Mouse (Mus musculus) neural tube, embryonic 10.5 days (tissue): Measurements from ENCODE around the gene Galnt12.

Experiments
- DNase-seq: peaks from one replicate; pipeline ENCODE4 v3.0.0-alpha.2; 2017; ENCODE audit warnings: low spot score; ENCODE audit errors: extremely low spot score

The Galnt12 gene

GRCm38 (mm10) chr4:47093647-47094046 is 1.9 kb downstream of the Galnt12 start:
- DNase-seq = peak; percentile 40

- DNase-seq = no peak
Measured at GRCm38 (mm10) chr4:47103561-47103960, 11.9 kb downstream of the Galnt12 start.

GRCm38 (mm10) chr4:47111885-47112284 is 20.2 kb downstream of the Galnt12 start:
- no peak for DNase-seq

- DNase-seq = no peak
Measured at GRCm38 (mm10) chr4:47112560-47112959, 20.9 kb downstream of the Galnt12 start.

- DNase-seq = peak; percentile 65
Measured at GRCm38 (mm10) chr4:47122051-47122706, 30.5 kb downstream of the Galnt12 start.

GRCm38 (mm10) chr4:47124140-47124711 is 32.5 kb downstream of the Galnt12 start:
- DNase-seq = no peak

GRCm38 (mm10) chr4:47128515-47128914 is 36.8 kb downstream of the Galnt12 start:
- DNase-seq = no peak

GRCm38 (mm10) chr4:47129572-47129971 is 37.9 kb downstream of the Galnt12 start:
- DNase-seq = no peak

- DNase-seq = no peak
Measured at GRCm38 (mm10) chr4:47130111-47131050, 38.7 kb downstream of the Galnt12 start.

GRCm38 (mm10) chr4:47131931-47132330 is 40.2 kb downstream of the Galnt12 start:
- DNase-seq = no peak

GRCm38 (mm10) chr4:47132413-47132812 is 40.7 kb downstream of the Galnt12 start:
- no peak for DNase-seq

GRCm38 (mm10) chr4:47136699-47137101 is 45.0 kb downstream of the Galnt12 start:
- DNase-seq = no peak

- no peak for DNase-seq
Measured at GRCm38 (mm10) chr4:47137479-47137878, 45.8 kb downstream of the Galnt12 start.

- DNase-seq = no peak
Measured at GRCm38 (mm10) chr4:47138411-47138810, 46.7 kb downstream of the Galnt12 start.

- DNase-seq = peak; percentile 50
Measured at GRCm38 (mm10) chr4:47138967-47139777, 47.5 kb downstream of the Galnt12 start.

- DNase-seq = no peak
Measured at GRCm38 (mm10) chr4:47140301-47140700, 48.6 kb downstream of the Galnt12 start.

- DNase-seq = no peak
Measured at GRCm38 (mm10) chr4:47141444-47142154, 49.9 kb downstream of the Galnt12 start.

- DNase-seq = peak; percentile 15
Measured at GRCm38 (mm10) chr4:47143849-47144248, 52.1 kb downstream of the Galnt12 start.

GRCm38 (mm10) chr4:47145341-47145740 is 53.6 kb downstream of the Galnt12 start:
- no peak for DNase-seq

- no peak for DNase-seq
Measured at GRCm38 (mm10) chr4:47146561-47146960, 54.9 kb downstream of the Galnt12 start.

- no peak for DNase-seq
Measured at GRCm38 (mm10) chr4:47149963-47150362, 58.3 kb downstream of the Galnt12 start.
